Mouse (Mus musculus) limb, embryonic 11.5 days (tissue): ENCODE results near the gene Nrn1l. TPM values are rescaled to one million over a fixed set of nuclear protein-coding genes. Genes with fewer than 3 reads are reported as not detected.
A peak's percentile ranks its signal among the peaks of the same experiment; 100 is the strongest.

Experiments
- ATAC-seq: fragments of 200-750 bp; cut with Nextera tagmentation; 2 replicates; pipeline ENCODE4 v1.8.0; 2017; ENCODE audit warnings: low read depth; ENCODE audit not compliant: insufficient number of reproducible peaks, low FRiP score, low TSS enrichment
- DNase-seq: peaks from one replicate; pipeline ENCODE4 v3.0.0-alpha.2; 2015; ENCODE audit warnings: low spot score
- H3K27ac ChIP-seq: fragments of 300-500 bp; sonication (generic); replicated peaks from 2 replicates; pipeline ENCODE4 v1.5.1; 2014; ENCODE audit warnings: low read depth, mild to moderate bottlenecking, low read length
- H3K27me3 ChIP-seq: fragments of 300-500 bp; sonication (generic); 2 replicates; pipeline ENCODE4 v1.6.1; 2014; ENCODE audit warnings: mild to moderate bottlenecking, low read length, mixed read lengths; ENCODE audit not compliant: control insufficient read depth, insufficient read depth
- H3K36me3 ChIP-seq: fragments of 300-500 bp; sonication (generic); 2 replicates; pipeline ENCODE4 v1.6.1; 2014; ENCODE audit warnings: mild to moderate bottlenecking, low read length, moderate library complexity, mixed read lengths; ENCODE audit not compliant: control insufficient read depth, insufficient read depth
- H3K4me1 ChIP-seq: fragments of 300-500 bp; sonication (generic); 2 replicates; pipeline ENCODE4 v1.6.1; 2014; ENCODE audit warnings: low read length, mixed read lengths; ENCODE audit not compliant: control insufficient read depth, insufficient read depth
- H3K4me2 ChIP-seq: fragments of 300-500 bp; sonication (generic); 2 replicates; pipeline ENCODE4 v1.6.1; 2014; ENCODE audit warnings: low read depth, mild to moderate bottlenecking, moderate library complexity; ENCODE audit not compliant: severe bottlenecking
- H3K4me3 ChIP-seq: fragments of 300-500 bp; sonication (generic); 2 replicates; pipeline ENCODE4 v1.5.1; 2014; ENCODE audit warnings: low read depth, low read length
- H3K9ac ChIP-seq: fragments of 300-500 bp; sonication (generic); 2 replicates; pipeline ENCODE4 v1.6.1; 2014; ENCODE audit warnings: mild to moderate bottlenecking, low read length
- H3K9me3 ChIP-seq: fragments of 300-500 bp; sonication (generic); 2 replicates; pipeline ENCODE4 v1.6.1; 2016; ENCODE audit warnings: low read length; ENCODE audit not compliant: control insufficient read depth
- WGBS: fragments of 180-500 bp; shearing (Covaris S2); extraction: QIAGEN DNeasy Blood & Tissue Kit; methylation state at CpG from one replicate; pipeline ENCODE4 v1.1.7; 2014; 5-methylcytosine and 5-hydroxymethylcytosine counted together
- polyA plus RNA-seq: library from polyadenylated mRNA; unstranded; fragments of >200 nt; fragmentation: Nextera tagmentation; extraction: Ambion mirVana; gene quantifications from 2 replicates; pipeline ENCODE4 v1.2.1, GENCODE M21; 2014

The Nrn1l gene
- polyA plus RNA-seq, 1 experiment from 2014 or later: 0.43 TPM

DNA sequence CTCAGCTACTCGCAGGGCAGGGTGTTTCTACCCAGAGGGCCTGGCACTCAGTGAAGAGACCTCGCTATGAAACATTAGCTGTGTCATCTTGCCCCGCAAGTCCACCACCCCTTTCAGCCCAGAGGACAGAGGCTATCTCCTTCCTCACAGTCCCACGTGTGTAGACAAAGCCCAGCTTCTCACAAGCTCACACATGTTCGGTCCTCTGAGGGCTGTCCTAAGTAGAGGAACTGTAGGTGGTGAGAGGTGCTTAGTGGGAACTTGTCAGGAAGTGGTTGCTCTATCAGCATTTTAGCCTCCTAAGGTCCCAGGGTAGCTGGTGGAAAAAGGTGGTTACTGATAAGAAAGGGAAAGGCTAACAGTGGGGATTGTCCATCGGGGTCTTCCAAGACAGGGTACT, 41.7 kb downstream of the Nrn1l start:
- no peak for ATAC-seq

DNA sequence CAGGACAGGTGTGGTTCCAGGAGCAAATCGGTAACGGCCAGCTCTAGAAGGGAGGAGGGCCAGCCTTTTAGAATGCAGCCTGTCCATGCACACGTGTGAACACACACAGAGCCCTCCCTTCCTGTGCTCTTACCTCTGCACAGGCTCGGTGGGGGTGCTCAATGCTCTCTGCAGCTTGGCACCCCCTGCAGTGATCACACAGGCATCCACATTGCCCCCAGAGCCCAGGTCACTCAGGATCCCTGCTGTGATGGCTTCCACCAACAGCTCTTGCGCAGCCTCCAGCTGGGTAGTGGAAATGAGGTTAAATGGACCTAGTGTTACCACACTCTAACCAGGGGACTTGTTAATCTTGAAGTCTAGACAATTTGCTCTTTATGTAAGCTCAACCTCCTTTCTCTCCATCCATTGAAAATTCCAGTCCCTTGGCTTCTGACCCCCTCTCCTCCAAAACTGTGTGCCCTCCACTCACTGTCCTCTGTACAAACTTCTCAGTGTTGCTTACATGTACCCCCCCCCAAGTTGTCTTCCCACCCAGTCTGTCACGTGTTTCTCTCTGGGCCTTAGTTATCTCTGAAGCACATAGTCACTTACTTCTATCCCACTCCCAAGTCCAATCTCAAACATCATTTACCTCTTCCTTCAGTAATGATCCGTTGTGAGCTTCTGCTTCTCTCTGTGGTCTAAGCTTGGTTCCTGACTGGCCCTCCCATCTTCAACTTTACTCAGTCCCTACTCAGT, 42.7 kb downstream of the Nrn1l start:
- DNase-seq: no peak
- Histone ChIP-seq H3K36me3 (no peaks in the 10 kb centered on the region; the same call in 1 of the 2 replicates), H3K4me3 (peak overlapping the region; percentile 67), H3K27me3 (no peaks in the 10 kb centered on the region), H3K27ac (no peak overlapping the region), H3K4me1 (0 out of 2 replicates have a peak, but pooled peaks cover 4% of the 10 kb centered on the region), H3K4me2 (peak overlapping the region; percentile 95), H3K9ac (peak overlapping the region; percentile 61), H3K9me3 (no peaks in the 10 kb centered on the region)
- no peak for ATAC-seq
- 24% methylated on average over 7 of the region's 7 CpGs for whole genome bisulfite sequencing

More for the DNA sequence above, 41.7 kb downstream of the Nrn1l start:
- Histone ChIP-seq H3K27ac (no peak overlapping the region), H3K4me2 (no peak overlapping the region), H3K9ac (no peak overlapping the region), H3K9me3 (no peaks in the 10 kb centered on the region), H3K4me3 (peak overlapping the region; percentile 8; the same call in 1 of the 2 replicates), H3K4me1 (0 out of 2 replicates have a peak, but pooled peaks cover 4% of the 10 kb centered on the region), H3K27me3 (no peaks in the 10 kb centered on the region), H3K36me3 (peaks cover under 1% of the 10 kb centered on the region; the same call in 1 of the 2 replicates)
- no peak for DNase-seq
- WGBS: 85% methylated on average over 6 of the region's 6 CpGs

DNA sequence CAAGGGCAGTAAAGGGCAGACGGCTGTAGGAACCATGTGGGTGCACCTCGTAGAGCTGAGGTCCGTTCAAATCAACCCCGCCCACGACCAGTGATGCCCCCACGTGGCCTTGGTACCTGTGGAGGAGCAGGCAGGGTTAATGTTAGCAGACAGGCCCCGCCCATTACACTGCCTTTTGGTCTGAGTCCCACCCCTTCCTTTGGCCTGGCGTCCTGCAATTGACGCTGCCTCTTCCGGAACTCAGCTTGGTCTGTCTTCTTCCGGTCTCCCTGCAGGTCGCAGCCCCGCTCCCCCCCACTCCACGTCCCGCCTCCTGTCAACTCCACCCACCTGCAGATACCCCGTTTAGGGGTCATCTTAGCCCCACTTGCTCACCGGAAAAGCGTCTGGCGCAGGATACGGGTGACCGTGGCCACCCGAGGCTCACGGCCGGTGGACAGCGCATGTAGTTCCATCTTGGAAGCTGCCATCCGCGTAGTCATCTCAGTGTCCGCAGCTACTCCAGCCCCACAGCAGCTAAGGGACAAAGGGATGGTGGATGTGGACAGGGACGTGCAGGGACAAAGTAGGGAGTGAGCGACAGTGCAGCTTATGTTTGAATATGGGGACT, 43.6 kb downstream of the Nrn1l start:
- Histone ChIP-seq H3K36me3 (0 out of 2 replicates have a peak, but pooled peaks cover 1% of the 10 kb centered on the region), H3K4me2 (peak overlapping the region; percentile 95), H3K4me3 (peak overlapping the region; percentile 67), H3K4me1 (0 out of 2 replicates have a peak, but pooled peaks cover 4% of the 10 kb centered on the region), H3K27ac (no peak overlapping the region), H3K9me3 (no peaks in the 10 kb centered on the region), H3K27me3 (no peaks in the 10 kb centered on the region), H3K9ac (peak overlapping the region; percentile 61)
- WGBS: under 1% methylated on average over 30 of the region's 30 CpGs
- peak; percentile 80 for ATAC-seq
- DNase-seq: peak; percentile 89

DNA sequence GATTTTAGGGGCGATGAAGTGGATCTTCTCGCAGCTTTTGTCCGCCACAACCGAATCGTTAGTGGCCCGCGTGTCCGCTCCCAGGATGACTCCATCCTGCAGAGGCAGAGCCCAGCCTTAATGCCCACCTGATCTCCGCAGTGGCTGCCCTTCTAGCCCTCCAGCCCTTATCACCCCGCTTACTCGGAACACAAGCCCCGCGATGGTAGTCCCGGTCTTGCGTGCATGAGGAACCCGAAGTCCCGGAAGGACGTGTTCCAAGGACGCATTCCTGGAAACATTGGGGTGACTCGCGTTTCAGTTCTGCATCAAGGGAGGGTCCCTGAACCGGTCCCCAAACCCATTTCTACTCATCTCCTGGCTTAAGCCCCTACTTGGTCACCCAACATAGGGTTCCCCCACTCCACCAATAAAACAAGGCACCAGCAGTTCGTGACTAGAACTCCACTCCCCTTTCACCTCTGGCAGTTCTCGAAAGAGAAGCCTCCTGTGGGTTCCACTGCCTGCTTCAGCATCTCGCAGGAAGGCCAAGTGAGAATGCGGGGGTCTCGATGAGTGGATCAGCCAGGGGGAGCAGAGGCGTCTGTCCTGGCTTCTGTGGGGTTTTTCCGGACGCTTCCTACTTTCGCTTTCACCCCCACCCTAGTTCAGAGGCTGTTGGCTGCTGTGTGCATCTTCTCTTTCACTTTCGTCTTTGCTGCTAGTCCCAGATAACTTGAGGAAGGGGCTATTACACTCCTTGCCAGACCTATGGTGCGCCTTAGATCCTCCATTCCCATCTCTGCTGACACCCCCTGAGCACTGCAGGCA, 44.3 kb downstream of the Nrn1l start:
- peak overlapping the region; percentile 95 for H3K4me2 ChIP-seq

DNA sequence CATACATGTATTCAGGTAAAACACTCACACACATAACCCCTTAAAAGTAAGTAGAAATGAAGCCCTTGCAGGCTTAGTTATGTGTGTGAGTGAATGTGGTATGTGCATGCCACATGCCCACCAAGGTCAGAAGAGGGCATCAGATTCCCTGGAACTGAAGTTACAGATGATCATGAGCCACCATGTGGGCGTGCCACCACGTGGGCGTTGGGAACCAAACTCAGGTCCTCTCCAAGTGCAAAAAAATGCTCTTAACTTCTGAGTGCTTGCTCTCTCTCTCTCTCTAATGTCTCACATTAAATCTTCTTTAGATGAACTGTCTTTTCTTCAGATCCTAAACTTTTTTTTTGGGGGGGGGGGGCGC, 44.9 kb downstream of the Nrn1l start, which contains the start of gene Psmb10:
TSS of gene Psmb10 (minus strand) at position 139 of the 364 bp plus-strand sequence.
- Histone ChIP-seq H3K9ac (peak within 1 kb of the TSS; percentile 56), H3K27me3 (no peaks in the 10 kb centered on the region), H3K4me2 (peak within 1 kb of the TSS; percentile 95), H3K27ac (no peak within 1 kb of the TSS), H3K4me3 (peak within 1 kb of the TSS; percentile 67), H3K9me3 (no peaks in the 10 kb centered on the region), H3K36me3 (peaks cover 7% of the 10 kb centered on the region), H3K4me1 (0 out of 2 replicates have a peak, but pooled peaks cover 4% of the 10 kb centered on the region)
- ATAC-seq (no peak), DNase-seq (no peak)
- WGBS: 30% methylated on average over 4 of the region's 4 CpGs

More for the DNA sequence above, 44.3 kb downstream of the Nrn1l start:
- H3K27me3 ChIP-seq: no peaks in the 10 kb centered on the region
- H3K4me1 ChIP-seq: 0 out of 2 replicates have a peak, but pooled peaks cover 4% of the 10 kb centered on the region
- H3K27ac ChIP-seq: no peak overlapping the region
- ATAC-seq: peak; percentile 46; the same call in 1 of the 2 replicates
- no peaks in the 10 kb centered on the region for H3K9me3 ChIP-seq
- WGBS: 2% methylated on average over 33 of the region's 33 CpGs
- H3K36me3 ChIP-seq: peaks cover 5% of the 10 kb centered on the region
- peak overlapping the region; percentile 56 for H3K9ac ChIP-seq
- H3K4me3 ChIP-seq: peak overlapping the region; percentile 67
- DNase-seq: peak; percentile 38

GRCm38 (mm10) chr8:105942026-105942425, 48.7 kb downstream of the Nrn1l start:
- Histone ChIP-seq H3K27ac (no peak overlapping the region), H3K9me3 (no peaks in the 10 kb centered on the region), H3K4me3 (no peak overlapping the region), H3K4me1 (0 out of 2 replicates have a peak, but pooled peaks cover 4% of the 10 kb centered on the region), H3K27me3 (no peaks in the 10 kb centered on the region), H3K9ac (no peak overlapping the region), H3K36me3 (peaks cover 29% of the 10 kb centered on the region), H3K4me2 (no peak overlapping the region)
- WGBS: 95% methylated on average over 11 of the region's 11 CpGs
- no peak for DNase-seq
- no peak for ATAC-seq

DNA sequence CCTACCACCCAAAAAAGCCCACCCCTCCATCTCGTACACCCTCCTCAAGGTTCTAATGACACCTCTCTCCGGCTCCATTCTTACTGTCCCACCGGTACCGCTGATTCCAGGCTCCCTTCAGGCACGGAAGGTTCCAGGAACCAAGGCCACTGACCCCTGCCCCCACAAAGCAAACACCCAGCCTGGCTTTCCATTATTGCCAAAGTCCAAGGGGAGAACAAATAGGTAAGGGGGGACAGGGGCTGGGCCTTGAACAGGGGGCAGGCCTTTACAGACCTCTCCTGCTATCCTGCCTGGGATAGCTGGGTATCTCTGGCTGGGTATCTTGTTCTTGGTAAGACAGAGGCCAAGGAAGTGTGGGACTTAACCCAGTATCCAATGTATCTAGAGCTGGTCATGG, 49.2 kb downstream of the Nrn1l start:
- H3K9me3 ChIP-seq: no peaks in the 10 kb centered on the region
- no peak overlapping the region for H3K4me3 ChIP-seq
- H3K36me3 ChIP-seq: peaks cover 31% of the 10 kb centered on the region
- H3K4me1 ChIP-seq: 0 out of 2 replicates have a peak, but pooled peaks cover 4% of the 10 kb centered on the region
- H3K27me3 ChIP-seq: no peaks in the 10 kb centered on the region
- H3K4me2 ChIP-seq: no peak overlapping the region
- H3K9ac ChIP-seq: no peak overlapping the region
- WGBS: 98% methylated on average over 5 of the region's 5 CpGs
- H3K27ac ChIP-seq: no peak overlapping the region
- DNase-seq (no peak), ATAC-seq (no peak)

DNA sequence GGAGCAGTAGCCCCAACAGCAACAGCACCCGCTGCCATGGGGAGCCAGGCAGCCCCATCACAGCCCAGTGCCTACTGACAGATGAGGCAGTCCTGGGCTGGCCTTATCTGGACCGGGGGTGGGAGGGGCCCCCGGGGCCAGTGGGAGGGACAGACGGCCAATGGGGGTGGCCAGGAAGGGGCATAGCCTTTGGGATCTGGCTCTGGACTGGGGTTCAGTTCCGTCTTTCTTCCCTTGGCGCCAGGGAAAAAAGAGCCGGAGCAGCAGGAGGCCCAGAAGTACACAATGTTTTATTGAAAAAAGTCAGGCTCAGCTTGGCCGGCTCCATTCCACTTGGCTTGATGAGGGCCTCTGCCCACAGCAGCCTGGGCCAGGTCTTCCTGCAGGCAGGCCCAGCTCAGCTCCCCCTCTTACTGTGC, 50.0 kb downstream of the Nrn1l start, which contains the start of gene Lcat:
TSS of gene Lcat (minus strand) at position 62 of the 419 bp plus-strand sequence.
- ATAC-seq (no peak), DNase-seq (no peak)
- Histone ChIP-seq H3K27ac (no peak within 1 kb of the TSS), H3K4me2 (no peak within 1 kb of the TSS), H3K36me3 (peaks cover 32% of the 10 kb centered on the region), H3K27me3 (no peaks in the 10 kb centered on the region), H3K4me3 (no peak within 1 kb of the TSS), H3K4me1 (no peaks in the 10 kb centered on the region), H3K9ac (no peak within 1 kb of the TSS), H3K9me3 (no peaks in the 10 kb centered on the region)
- WGBS: 85% methylated on average over 8 of the region's 8 CpGs
